In genomic region chr6:91590806-91591571, GRCm38 (mm10) we compare ENCODE assay signal across 8 mouse cellular contexts.
A peak's percentile ranks its signal among the peaks of the same experiment; 100 is the strongest.
DNase-seq lines count a peak whose midpoint lies in the region; ATAC-seq lines count a peak whose summit lies in the region.

No protein-coding gene starts in this region.

- peak overlapping the region; percentile 29; the same call in 1 of the 2 replicates for H3K27ac ChIP-seq in heart, embryonic 11.5 days (ENCODE audit: low read depth, low read length)

- peaks cover 1% of the 10 kb centered on the region; the same call in 1 of the 2 replicates for H3K27me3 ChIP-seq in heart, embryonic 11.5 days (ENCODE audit: control insufficient read depth, insufficient read depth, low read length)

- H3K9ac ChIP-seq in heart, embryonic 11.5 days (ENCODE audit: low read depth, low read length), result no peak overlapping the region

- H3K9me3 ChIP-seq in heart, embryonic 11.5 days (replicated peaks; ENCODE audit: control insufficient read depth, low read length), result no peaks in the 10 kb centered on the region

- peaks cover 21% of the 10 kb centered on the region for H3K4me1 ChIP-seq in heart, embryonic 11.5 days (ENCODE audit: control insufficient read depth, insufficient read depth, low read length)

- WGBS in heart, embryonic 11.5 days (ENCODE audit: insufficient replicate concordance), result 38% methylated on average over 8 of the region's 8 CpGs

- DNase-seq in adrenal gland, postnatal 14 days, result peak; percentile 48
- no peak for DNase-seq in adrenal gland, postnatal 25 days
- peak; percentile 42 for DNase-seq in Muller cell, postnatal 12 days (ENCODE audit: inconsistent ontology term)
- DNase-seq in lung, adult 18-20 months, result peak; percentile 69 to 70
- DNase-seq in spleen, postnatal 4 days (ENCODE audit: low spot score in 2 of 2), result no peak
- no peak for DNase-seq in neural tube, embryonic 10.5 days (ENCODE audit: extremely low spot score, low spot score)

- H3K36me3 ChIP-seq in heart, embryonic 11.5 days (ENCODE audit: control insufficient read depth, insufficient read depth, low read length), result no peaks in the 10 kb centered on the region

- H3K4me3 ChIP-seq in heart, embryonic 11.5 days (ENCODE audit: low read depth, low read length), result no peak overlapping the region

- ATAC-seq in heart, embryonic 11.5 days (replicated peaks; ENCODE audit: insufficient number of reproducible peaks, low FRiP score, low TSS enrichment), result no peak
- ATAC-seq in inflammation-experienced regulatory T-cells, adult 6 months, result no peak

- peak overlapping the region; percentile 2; the same call in 1 of the 2 replicates for H3K4me2 ChIP-seq in heart, embryonic 11.5 days

Comparison
In these comparisons a context has a peak if more than half of its experiments do, and no peak if none do; other contexts are left out.
1. DNase-seq: peak in adrenal gland, postnatal 14 days (single experiment), Muller cell, postnatal 12 days (single experiment) and lung, adult 18-20 months (2 of 2); none in adrenal gland, postnatal 25 days (single experiment), spleen, postnatal 4 days (0 of 2) and neural tube, embryonic 10.5 days (single experiment).